Mouse (Mus musculus): ENCODE results near the gene Csf2rb. TPM values are rescaled to one million over a fixed set of nuclear protein-coding genes. Genes with fewer than 3 reads are reported as not detected.
A peak's percentile ranks its signal among the peaks of the same experiment; 100 is the strongest.

The Csf2rb gene
- total and polyA plus RNA-seq, 3 experiments = 1.6 to 2.8 (median 2.2) TPM

DNA sequence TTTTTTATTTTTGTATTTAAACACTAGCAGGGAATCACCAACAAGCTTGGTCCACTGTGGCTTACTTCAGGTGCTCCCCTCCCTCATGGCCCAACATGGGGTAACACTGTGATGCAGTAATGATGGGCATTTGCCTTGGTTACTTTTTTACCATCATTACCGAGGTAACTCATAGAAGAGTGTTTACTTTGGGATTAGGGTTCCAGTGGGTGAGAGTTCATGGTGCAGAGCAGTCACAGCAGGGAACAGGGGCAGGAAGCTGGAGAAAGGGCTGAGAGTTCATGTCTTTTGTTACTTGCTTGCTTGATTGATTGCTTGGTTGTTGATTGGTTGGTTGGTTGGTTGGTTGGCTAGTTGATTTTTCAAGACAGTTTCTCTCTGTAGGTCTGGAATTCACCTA is 18.1 kb downstream of the Csf2rb start:
- H3K9ac ChIP-seq (ENCODE audit: low read depth, low read length) = no peak overlapping the region
- no peak overlapping the region for H3K4me3 ChIP-seq
- no peaks in the 10 kb centered on the region for H3K27me3 ChIP-seq (ENCODE audit: control insufficient read depth, insufficient read depth, low read length)
- intact Hi-C loops (cut with DNase I) = no loop called here
- TF ChIP-seq EP300 (IDR thresholded peaks at IDR 0.05; ENCODE audit: insufficient read depth, low read depth, low read length) (no peak), POLR2A (IDR thresholded peaks at IDR 0.05; ENCODE audit: insufficient read depth, low read depth, low read length) (no peak), CTCF (IDR thresholded peaks at IDR 0.05) (no peak)
- H3K27ac ChIP-seq = no peak overlapping the region
- H3K79me2 ChIP-seq (replicated peaks; ENCODE audit: control insufficient read depth, insufficient read depth, low read length) = no peaks in the 10 kb centered on the region
- 25% methylated on average over 1 of the region's 1 CpGs for WGBS
- DNase-seq = no peak
- no peaks in the 10 kb centered on the region for H3K36me3 ChIP-seq (ENCODE audit: control insufficient read depth, insufficient read depth, low read length)
- peaks cover 12% of the 10 kb centered on the region for H3K4me1 ChIP-seq (ENCODE audit: control insufficient read depth, insufficient read depth, low read length)

DNA sequence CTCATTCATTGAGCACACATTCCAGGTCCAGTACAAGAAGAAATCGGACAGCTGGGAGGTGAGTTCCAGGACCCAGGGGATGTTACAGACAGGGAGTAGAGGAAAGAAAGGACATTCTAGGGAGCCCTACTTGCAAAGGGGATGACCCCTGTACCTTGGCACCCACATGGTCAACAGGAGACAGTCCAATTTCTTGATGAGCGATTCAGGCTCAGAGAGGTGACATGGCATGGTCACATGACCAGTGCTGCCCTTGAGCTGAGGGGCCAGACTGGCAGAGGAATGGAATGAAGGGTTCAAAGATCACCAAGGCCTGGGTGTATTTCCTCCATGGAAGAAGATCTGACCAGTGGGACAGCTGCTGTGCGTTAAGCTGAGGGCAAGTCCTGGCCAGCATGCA is 19.0 kb downstream of the Csf2rb start:
- intact Hi-C loops (cut with DNase I) = no loop called here
- peaks cover 6% of the 10 kb centered on the region for H3K4me1 ChIP-seq (ENCODE audit: control insufficient read depth, insufficient read depth, low read length)
- H3K36me3 ChIP-seq (ENCODE audit: control insufficient read depth, insufficient read depth, low read length) = no peaks in the 10 kb centered on the region
- H3K9ac ChIP-seq (ENCODE audit: low read depth, low read length) = no peak overlapping the region
- H3K27ac ChIP-seq = no peak overlapping the region
- TF ChIP-seq POLR2A (IDR thresholded peaks at IDR 0.05; ENCODE audit: insufficient read depth, low read depth, low read length) = no peak
- 90% methylated on average over 3 of the region's 3 CpGs for WGBS
- no peak for DNase-seq
- H3K79me2 ChIP-seq (replicated peaks; ENCODE audit: control insufficient read depth, insufficient read depth, low read length) = no peaks in the 10 kb centered on the region
- H3K27me3 ChIP-seq (ENCODE audit: control insufficient read depth, insufficient read depth, low read length) = no peaks in the 10 kb centered on the region
- H3K4me3 ChIP-seq = no peak overlapping the region

DNA sequence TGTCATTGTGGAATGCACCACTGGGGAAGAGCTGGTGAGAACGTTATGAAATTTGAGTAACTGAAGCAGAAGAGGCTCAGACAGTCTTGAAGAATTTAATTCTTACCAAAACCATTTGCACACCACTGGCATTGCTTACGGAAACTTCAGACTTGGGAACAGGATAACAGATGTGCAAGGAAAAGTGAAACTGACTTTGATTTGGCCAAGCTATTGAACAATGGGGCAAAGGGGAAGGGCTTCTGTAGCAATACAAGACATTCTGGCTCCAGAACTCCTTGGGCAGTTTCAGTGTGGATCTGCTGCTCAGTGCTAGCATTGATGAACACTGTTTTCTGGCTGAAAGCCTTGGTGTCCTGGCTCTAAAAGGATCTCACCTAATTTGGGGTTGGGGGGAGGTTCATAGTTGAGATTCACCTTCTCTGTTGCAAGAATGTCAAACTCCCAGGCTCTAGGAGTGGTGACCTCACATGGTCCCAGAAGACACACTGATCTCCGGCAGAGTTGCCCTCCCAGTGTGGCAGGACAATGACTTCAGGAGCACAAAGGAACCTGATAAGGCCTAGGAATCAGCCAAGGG is 26.1 kb downstream of the Csf2rb start:
- Histone ChIP-seq H3K36me3 (ENCODE audit: control insufficient read depth, insufficient read depth, low read length) (no peaks in the 10 kb centered on the region), H3K4me3 (no peak overlapping the region), H3K9ac (ENCODE audit: low read depth, low read length) (no peak overlapping the region), H3K27me3 (ENCODE audit: control insufficient read depth, insufficient read depth, low read length) (no peaks in the 10 kb centered on the region), H3K79me2 (replicated peaks; ENCODE audit: control insufficient read depth, insufficient read depth, low read length) (no peaks in the 10 kb centered on the region), H3K27ac (peak overlapping the region; percentile 64), H3K4me1 (ENCODE audit: control insufficient read depth, insufficient read depth, low read length) (peaks cover 5% of the 10 kb centered on the region)
- intact Hi-C loops (cut with DNase I) = no loop called here
- DNase-seq = no peak
- TF ChIP-seq POLR2A (IDR thresholded peaks at IDR 0.05; ENCODE audit: insufficient read depth, low read depth, low read length) (peak; percentile 41; the same call in 1 of the 2 replicates), EP300 (IDR thresholded peaks at IDR 0.05; ENCODE audit: insufficient read depth, low read depth, low read length) (0 out of 2 replicates have a peak, but pooled peaks have one; percentile 4), CTCF (IDR thresholded peaks at IDR 0.05) (no peak)
- WGBS = 31% methylated on average over 3 of the region's 3 CpGs

DNA sequence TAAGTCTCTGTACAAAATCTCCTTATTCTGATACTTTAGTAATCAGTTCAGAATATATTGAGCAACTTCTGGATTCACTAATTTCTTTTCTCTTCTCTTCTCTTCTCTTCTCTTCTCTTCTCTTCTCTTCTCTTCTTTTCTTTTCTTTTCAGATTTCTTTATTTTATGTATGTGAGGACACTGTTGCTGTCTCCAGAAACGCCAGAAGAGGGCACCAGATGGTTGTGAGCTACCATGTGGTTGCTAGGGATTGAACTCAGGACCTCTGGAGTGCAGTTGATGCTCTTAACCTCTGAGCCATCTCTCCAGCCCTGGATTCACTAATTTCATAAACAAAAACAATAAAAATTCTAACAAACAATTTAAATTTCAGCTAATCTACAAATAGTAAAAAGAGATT is 29.4 kb downstream of the Csf2rb start:
- no peak overlapping the region for H3K9ac ChIP-seq (ENCODE audit: low read depth, low read length)
- intact Hi-C loops (cut with DNase I) = loop anchor here (1.0 kb wide), 1 partner anchor 67 kb away; no protein-coding TSS in a partner anchor
- peaks cover 5% of the 10 kb centered on the region for H3K4me1 ChIP-seq (ENCODE audit: control insufficient read depth, insufficient read depth, low read length)
- 0% methylated on average over 1 of the region's 1 CpGs for WGBS
- H3K36me3 ChIP-seq (ENCODE audit: control insufficient read depth, insufficient read depth, low read length) = no peaks in the 10 kb centered on the region
- no peak for DNase-seq
- no peak for TF ChIP-seq EP300 (IDR thresholded peaks at IDR 0.05; ENCODE audit: insufficient read depth, low read depth, low read length)
- peak; percentile 73 for TF ChIP-seq CTCF (IDR thresholded peaks at IDR 0.05)
- no peak overlapping the region for H3K27ac ChIP-seq
- no peaks in the 10 kb centered on the region for H3K27me3 ChIP-seq (ENCODE audit: control insufficient read depth, insufficient read depth, low read length)
- no peaks in the 10 kb centered on the region for H3K79me2 ChIP-seq (replicated peaks; ENCODE audit: control insufficient read depth, insufficient read depth, low read length)
- no peak overlapping the region for H3K4me3 ChIP-seq

DNA sequence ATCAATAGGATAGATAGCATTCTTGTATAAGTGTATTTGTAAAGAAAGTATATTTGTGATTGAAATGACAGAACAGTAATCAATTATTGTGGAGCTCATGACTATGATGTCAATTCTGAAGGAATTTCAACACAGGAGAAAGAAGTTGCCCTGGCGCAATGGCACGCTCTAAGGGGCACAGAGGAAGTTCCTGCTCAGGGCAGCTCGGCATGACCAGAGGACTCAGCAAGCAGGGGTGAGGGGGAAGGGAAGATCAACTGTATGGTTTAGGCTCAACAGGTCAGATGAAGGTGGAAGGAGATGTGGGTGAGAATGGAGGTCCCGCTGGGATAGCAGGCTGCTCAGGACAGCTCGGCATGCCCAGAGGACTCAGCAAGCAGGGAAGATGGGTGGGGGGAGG is 30.0 kb downstream of the Csf2rb start:
- Histone ChIP-seq H3K27ac (no peak overlapping the region), H3K36me3 (ENCODE audit: control insufficient read depth, insufficient read depth, low read length) (no peaks in the 10 kb centered on the region), H3K27me3 (ENCODE audit: control insufficient read depth, insufficient read depth, low read length) (no peaks in the 10 kb centered on the region), H3K9ac (ENCODE audit: low read depth, low read length) (no peak overlapping the region), H3K4me3 (no peak overlapping the region), H3K79me2 (replicated peaks; ENCODE audit: control insufficient read depth, insufficient read depth, low read length) (no peaks in the 10 kb centered on the region), H3K4me1 (ENCODE audit: control insufficient read depth, insufficient read depth, low read length) (peaks cover 5% of the 10 kb centered on the region)
- intact Hi-C loops (cut with DNase I) = loop anchor here (1.0 kb wide), 1 partner anchor 67 kb away; no protein-coding TSS in a partner anchor
- TF ChIP-seq POLR2A (IDR thresholded peaks at IDR 0.05; ENCODE audit: insufficient read depth, low read depth, low read length) (no peak), EP300 (IDR thresholded peaks at IDR 0.05; ENCODE audit: insufficient read depth, low read depth, low read length) (no peak), CTCF (IDR thresholded peaks at IDR 0.05) (no peak)
- DNase-seq = no peak
- WGBS = 78% methylated on average over 5 of the region's 5 CpGs

DNA sequence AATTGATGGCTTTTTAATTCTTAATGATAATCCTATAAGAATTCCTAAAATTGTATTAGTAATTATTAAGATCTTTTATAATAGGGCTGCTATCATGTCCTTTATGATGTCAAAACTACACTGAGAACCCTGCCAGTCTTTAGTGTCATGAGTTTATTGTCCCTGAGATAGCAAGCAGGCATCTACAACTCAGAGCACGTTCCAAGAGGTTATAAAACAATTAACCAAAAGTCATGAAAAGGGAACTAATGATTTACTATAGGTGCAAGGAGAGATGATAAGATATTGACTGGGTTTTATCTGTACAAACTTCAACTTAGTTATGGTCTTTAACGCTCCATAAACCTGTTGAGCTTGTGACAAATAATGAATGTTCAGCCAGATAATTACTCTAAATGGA is 40.4 kb downstream of the Csf2rb start:
- intact Hi-C loops (cut with DNase I) = loop anchor here (5.0 kb wide), 2 partner anchors 44 to 189 kb away; no protein-coding TSS in a partner anchor
- TF ChIP-seq POLR2A (IDR thresholded peaks at IDR 0.05; ENCODE audit: insufficient read depth, low read depth, low read length) = no peak
- no peak for TF ChIP-seq EP300 (IDR thresholded peaks at IDR 0.05; ENCODE audit: insufficient read depth, low read depth, low read length)
- Histone ChIP-seq H3K4me3 (no peak overlapping the region), H3K27me3 (ENCODE audit: control insufficient read depth, insufficient read depth, low read length) (no peaks in the 10 kb centered on the region), H3K4me1 (ENCODE audit: control insufficient read depth, insufficient read depth, low read length) (peaks cover 4% of the 10 kb centered on the region), H3K79me2 (replicated peaks; ENCODE audit: control insufficient read depth, insufficient read depth, low read length) (no peaks in the 10 kb centered on the region), H3K9ac (ENCODE audit: low read depth, low read length) (no peak overlapping the region), H3K27ac (no peak overlapping the region), H3K36me3 (ENCODE audit: control insufficient read depth, insufficient read depth, low read length) (no peaks in the 10 kb centered on the region)
- no peak for DNase-seq
- 77% methylated on average over 2 of the region's 2 CpGs for WGBS
